ENCODE assay signal across 8 mouse cellular contexts in the genomic region with DNA sequence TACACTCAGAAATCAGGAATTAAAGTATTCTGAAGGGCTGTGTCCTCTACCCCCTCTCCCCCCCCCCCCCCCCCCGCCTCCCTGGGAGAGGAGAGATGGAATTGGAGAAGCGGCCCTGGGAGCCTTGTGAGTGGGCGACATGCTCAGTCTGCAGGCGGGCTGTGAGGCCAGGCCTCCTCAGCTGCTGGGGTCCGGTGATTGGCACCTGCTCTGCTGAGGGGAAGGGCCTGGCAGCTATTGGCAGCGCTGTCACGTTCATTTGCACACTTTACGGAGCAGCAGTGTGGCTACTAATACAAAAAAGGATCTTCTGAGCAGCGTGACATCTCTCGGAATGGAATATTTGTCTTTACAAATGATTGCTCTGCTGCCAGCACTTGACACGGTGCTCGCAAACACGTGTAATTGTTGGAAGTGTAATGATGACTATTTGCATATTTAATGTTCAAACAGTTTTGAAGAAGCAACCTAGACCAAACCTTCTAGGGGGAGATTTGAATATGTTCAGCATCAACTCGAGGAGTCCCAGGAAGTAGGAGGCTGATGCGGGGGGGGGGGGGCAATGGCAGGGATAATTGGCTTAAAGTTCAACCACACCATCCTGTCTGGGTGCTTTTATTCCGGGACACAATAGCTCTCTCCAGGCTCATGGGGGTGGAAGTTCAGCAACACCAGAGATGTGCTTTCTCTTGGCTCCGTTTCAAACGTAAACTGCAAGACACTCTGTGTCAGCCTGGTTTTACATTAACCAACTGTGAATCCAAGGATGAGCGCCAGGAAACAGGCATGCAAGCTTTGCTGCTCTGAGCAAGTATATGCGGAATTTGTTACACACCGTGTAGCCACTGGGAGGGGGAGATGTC.
DNase-seq lines count a peak whose midpoint lies in the region; ATAC-seq and TF ChIP-seq lines count a peak whose summit lies in the region.

No protein-coding gene starts in this region.

- no peak overlapping the region for H3K9ac ChIP-seq in intestine, embryonic 15.5 days
- H3K9ac ChIP-seq in liver, embryonic 14.5 days (replicated peaks): no peak overlapping the region

- TF ChIP-seq EP300 in liver, embryonic 14.5 days (IDR thresholded peaks at IDR 0.05; ENCODE audit: low read depth): no peak

- DNase-seq in cerebellum, adult 18-20 months: no peak
- peak; percentile 70 for DNase-seq in embryo, embryonic 11 days
- DNase-seq in liver, embryonic 14.5 days (ENCODE audit: low read depth in 3 of 3, low spot score in 3 of 3): peak in 2 of 3 experiments; percentile 4 to 10
- DNase-seq in right cerebral cortex, postnatal 36 days (ENCODE audit: low spot score in 2 of 2): peak; percentile 9 to 12
- DNase-seq in ovary, postnatal 36 days (ENCODE audit: low spot score): no peak
- no peak for DNase-seq in gastrocnemius, adult 2 months

- WGBS in intestine, embryonic 15.5 days: 36% methylated on average over 20 of the region's 21 CpGs
- 65% methylated on average over 20 of the region's 21 CpGs for WGBS in liver, embryonic 14.5 days (ENCODE audit: insufficient replicate concordance)

- ATAC-seq in cerebellum, adult (ENCODE audit: insufficient number of reproducible peaks, low FRiP score, low TSS enrichment): 0 out of 2 replicates have a peak, but pooled peaks have one; percentile 34
- peak; percentile 91 for ATAC-seq in intestine, embryonic 15.5 days
- no peak for ATAC-seq in liver, embryonic 14.5 days (ENCODE audit: insufficient read depth)

- intact Hi-C loops in gastrocnemius, adult 2 months (cut with DNase I): no loop called here

- no peaks in the 10 kb centered on the region for H3K27me3 ChIP-seq in intestine, embryonic 15.5 days (replicated peaks)
- H3K27me3 ChIP-seq in liver, embryonic 14.5 days (ENCODE audit: control insufficient read depth, insufficient read depth, low read length): no peaks in the 10 kb centered on the region

- no peak overlapping the region for H3K4me3 ChIP-seq in intestine, embryonic 15.5 days (replicated peaks)
- H3K4me3 ChIP-seq in liver, embryonic 14.5 days (ENCODE audit: insufficient read depth in 1 of 2, low read depth in 2 of 2, low read length in 2 of 2): no peak overlapping the region
- no peak overlapping the region for H3K4me3 ChIP-seq in gastrocnemius, adult 2 months

- H3K4me1 ChIP-seq in intestine, embryonic 15.5 days (replicated peaks): peaks cover 5% of the 10 kb centered on the region; the same call in 1 of the 2 replicates
- H3K4me1 ChIP-seq in liver, embryonic 14.5 days (replicated peaks; ENCODE audit: control insufficient read depth in 2 of 2, insufficient read depth in 2 of 2, low read length in 1 of 2): no peaks in the 10 kb centered on the region

- H3K27ac ChIP-seq in intestine, embryonic 15.5 days: no peak overlapping the region
- H3K27ac ChIP-seq in liver, embryonic 14.5 days: no peak overlapping the region
- no peak overlapping the region for H3K27ac ChIP-seq in gastrocnemius, adult 2 months

- no peaks in the 10 kb centered on the region for H3K36me3 ChIP-seq in intestine, embryonic 15.5 days
- no peaks in the 10 kb centered on the region for H3K36me3 ChIP-seq in liver, embryonic 14.5 days (replicated peaks; ENCODE audit: control insufficient read depth, insufficient read depth, low read depth)

- H3K4me2 ChIP-seq in intestine, embryonic 15.5 days (replicated peaks): 0 out of 2 replicates have a peak overlapping the region, but pooled peaks have one; percentile 14
- H3K4me2 ChIP-seq in liver, embryonic 14.5 days (ENCODE audit: low read depth): no peak overlapping the region

- no peak for TF ChIP-seq CTCF in liver, embryonic 14.5 days (IDR thresholded peaks at IDR 0.05; ENCODE audit: low read depth)
- TF ChIP-seq CTCF in gastrocnemius, adult 2 months (IDR thresholded peaks at IDR 0.05): no peak

- no peaks in the 10 kb centered on the region for H3K9me3 ChIP-seq in intestine, embryonic 15.5 days
- no peaks in the 10 kb centered on the region for H3K9me3 ChIP-seq in liver, embryonic 14.5 days (ENCODE audit: control insufficient read depth, low read length)

Comparison
In these comparisons a context has a peak if more than half of its experiments do, and no peak if none do; other contexts are left out.
1. DNase-seq: peak in embryo, embryonic 11 days (single experiment), liver, embryonic 14.5 days (2 of 3) and right cerebral cortex, postnatal 36 days (2 of 2); none in cerebellum, adult 18-20 months (0 of 2), ovary, postnatal 36 days (single experiment) and gastrocnemius, adult 2 months (single experiment).